Mouse (Mus musculus) hindlimb bud, embryonic 11.5 days (tissue): Measurements from ENCODE around the gene Rpl13a.
"Not testable (repeated sequence)": the region's sequence is repeated elsewhere in the genome, so short reads cannot be mapped to it uniquely, and the experiment has no call there.

Source experiments
- DNase-seq: peaks from one replicate; pipeline ENCODE4 v3.0.0-alpha.2; 2012; ENCODE audit warnings: low read depth, low spot score; ENCODE audit errors: extremely low spot score

Gene Rpl13a

GRCm38 (mm10) chr7:45135993-45136567, 7.5 kb upstream of the Rpl13a start, which contains the start of the genes Gm45713 and Flt3l:
Gene Gm45713 (minus strand): TSS chr7:45136231.
Gene Flt3l (minus strand): TSS chr7:45136432.
- DNase-seq: no peak

DNA sequence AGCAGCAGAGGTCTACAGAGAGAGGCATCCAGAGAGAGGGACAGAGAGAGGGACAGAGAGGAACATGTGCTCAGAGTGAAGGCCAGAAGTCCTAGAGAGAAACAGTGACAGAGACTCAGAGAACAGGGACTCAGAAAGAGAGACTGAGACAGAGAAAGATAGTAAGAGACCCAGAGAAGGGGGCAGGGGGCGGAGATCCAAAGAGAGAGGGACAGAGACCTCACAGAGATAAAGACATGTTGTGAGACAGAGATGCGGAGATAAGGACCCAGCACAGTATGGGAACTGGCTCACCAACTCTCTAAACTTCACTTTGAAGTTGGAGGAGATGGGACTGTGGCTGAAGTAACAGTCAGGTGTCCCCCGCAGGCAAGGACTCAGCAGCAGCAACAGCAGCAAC, 6.8 kb upstream of the Rpl13a start:
- DNase-seq: no peak

GRCm38 (mm10) chr7:45134544-45135026, 6.0 kb upstream of the Rpl13a start:
- no peak for DNase-seq

DNA sequence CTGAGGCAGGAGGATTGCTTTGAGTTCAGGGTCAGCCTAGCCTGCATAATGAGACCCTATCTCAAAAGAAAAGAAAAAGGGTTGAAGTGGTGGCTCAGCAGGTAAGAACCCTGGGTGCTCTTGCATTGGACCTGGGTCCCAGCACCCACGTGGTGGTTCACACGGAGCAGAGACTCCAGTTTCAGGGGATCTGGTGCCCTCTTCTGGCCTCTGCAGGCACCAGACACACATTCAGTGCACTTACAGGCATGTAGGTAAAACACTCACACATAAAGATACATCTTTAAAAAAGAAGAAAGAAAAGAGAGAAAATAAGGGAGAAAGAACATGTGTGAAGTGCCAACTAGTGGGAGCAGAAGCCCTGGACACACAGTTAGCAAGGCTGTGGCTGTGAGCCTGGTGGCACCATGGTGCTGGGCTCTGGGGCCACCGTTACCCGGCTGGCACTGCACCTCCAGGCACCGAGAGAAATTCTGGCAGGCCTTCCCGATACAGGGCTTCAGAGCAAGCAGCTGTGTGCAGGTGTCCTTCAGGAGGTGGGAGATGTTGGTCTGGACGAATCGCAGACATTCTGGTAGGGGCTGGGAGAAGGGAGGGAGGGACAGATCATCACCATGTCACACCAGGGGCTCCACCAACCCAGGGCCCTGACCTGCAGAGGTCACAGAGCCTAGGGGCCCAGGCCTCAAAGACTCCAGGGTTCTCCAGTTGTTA, 5.0 kb upstream of the Rpl13a start:
- no peak for DNase-seq

- DNase-seq: no peak
Observed at GRCm38 (mm10) chr7:45131850-45132249, 3.3 kb upstream of the Rpl13a start.

- DNase-seq: no peak
Observed at GRCm38 (mm10) chr7:45129776-45130512, 1.4 kb upstream of the Rpl13a start.

DNA sequence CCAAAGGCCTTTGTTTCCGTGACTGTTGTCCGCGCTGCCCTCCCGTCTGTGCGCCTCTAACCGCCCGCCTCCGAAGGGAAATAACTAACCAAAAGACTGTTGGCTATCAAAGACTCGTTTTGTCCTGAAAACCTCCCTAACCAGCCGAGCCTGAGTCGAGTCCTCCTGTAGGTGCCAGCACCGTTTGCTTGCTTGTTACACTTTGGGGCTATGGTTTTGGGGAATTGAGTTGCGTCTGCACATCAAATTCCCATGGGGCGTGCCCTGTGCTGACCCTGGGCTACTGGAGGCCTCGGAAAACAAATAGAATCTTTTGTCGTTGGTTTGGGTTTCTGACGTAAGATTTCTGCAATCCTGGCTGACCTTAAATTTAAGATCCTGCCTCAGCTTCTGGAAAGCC, 757 bp upstream of the Rpl13a start:
- DNase-seq: no peak

DNA sequence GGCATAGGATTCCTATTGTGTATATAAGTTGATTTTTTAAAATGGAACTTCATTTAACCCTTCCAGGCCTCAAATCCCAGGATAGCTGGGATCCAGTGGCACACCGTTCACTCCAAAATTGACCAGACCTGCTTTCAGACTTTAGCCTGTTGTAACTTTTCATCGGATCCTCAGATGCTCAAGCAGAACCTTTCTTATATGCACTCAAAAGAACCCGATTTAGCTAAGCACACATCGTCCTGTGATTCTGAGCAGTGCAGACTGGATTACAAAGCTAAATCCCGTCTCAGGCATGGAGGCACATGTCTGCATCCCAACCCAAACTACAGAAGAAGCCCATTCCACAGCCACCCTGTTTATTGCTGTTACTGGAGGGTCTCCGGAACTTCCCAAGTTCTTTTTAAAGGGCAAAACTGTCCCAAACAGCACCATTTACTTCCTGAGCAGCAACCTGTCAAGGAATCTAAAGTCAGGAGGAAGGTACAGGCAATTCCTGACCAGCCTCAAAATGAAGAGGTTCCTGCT, 799 bp downstream of the Rpl13a start:
- no peak for DNase-seq

DNA sequence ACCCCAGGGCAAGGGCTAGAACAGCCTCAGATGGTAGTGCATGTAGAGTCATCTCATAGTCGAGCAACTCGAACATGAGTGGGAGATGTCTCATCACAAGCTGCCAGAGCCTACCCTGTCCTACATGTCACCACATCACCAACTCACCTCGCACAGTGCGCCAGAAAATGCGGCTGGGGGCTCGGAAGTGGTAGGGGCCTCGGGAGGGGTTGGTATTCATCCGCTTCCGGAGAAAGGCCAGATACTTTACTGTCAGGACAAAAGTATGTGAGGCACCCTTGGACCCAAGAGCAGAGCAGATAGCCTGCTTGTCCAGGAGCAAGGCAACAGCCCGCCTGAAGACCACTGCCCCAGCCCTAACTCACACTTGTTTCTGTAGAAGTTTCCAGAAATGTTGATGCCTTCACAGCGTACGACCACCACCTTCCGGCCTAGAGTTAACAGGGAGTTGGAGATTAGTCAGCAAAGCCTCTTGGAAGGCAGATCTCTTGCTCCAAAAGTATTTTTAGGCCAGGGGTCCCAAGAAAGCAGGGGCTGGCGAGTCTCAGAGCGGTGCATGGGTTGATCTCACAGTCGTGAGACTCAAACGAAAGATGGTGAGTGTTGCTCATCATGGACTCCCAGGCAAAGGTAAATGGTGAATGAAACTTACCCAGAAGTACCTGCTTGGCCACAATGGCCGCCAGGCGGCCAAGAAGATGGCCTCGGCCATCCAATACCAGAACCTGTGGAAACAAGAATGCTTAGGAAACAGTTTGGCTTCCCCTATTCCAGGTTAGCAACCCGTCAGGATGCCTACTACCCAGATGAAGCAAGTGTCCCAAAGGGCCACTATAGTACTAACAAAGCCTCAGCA, 1.5 kb downstream of the Rpl13a start:
- DNase-seq: no peak

DNA sequence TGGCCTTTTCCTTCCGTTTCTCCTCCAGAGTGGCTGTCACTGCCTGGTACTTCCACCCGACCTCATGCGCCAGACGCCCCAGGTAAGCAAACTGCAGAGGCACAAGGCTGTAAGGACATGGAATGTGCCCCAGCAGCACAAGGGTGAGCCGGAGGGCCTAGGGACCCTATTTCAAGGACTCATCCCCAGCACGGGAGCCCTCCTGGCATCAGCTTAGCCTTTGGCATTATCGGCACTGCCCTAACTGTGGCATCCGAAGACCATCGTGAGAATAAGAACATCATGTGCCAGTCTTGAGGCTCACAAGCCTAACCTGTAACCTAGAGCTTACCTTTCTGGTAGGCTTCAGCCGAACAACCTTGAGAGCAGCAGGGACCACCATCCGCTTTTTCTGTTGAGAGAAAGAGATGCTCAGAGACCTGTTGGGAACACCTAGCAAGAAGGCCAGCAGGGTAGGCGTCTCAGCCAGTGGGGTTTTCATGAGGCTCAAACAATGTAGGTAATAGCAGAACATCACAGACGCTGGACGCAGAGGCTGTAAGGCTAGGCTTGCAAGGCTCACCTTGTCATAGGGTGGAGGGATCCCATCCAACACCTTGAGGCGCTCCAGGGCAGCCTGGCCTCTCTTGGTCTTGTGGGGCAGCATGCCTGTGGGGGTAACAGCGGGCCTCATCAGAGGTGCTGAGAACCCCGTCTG, 2.3 kb downstream of the Rpl13a start:
- DNase-seq: no peak

DNA sequence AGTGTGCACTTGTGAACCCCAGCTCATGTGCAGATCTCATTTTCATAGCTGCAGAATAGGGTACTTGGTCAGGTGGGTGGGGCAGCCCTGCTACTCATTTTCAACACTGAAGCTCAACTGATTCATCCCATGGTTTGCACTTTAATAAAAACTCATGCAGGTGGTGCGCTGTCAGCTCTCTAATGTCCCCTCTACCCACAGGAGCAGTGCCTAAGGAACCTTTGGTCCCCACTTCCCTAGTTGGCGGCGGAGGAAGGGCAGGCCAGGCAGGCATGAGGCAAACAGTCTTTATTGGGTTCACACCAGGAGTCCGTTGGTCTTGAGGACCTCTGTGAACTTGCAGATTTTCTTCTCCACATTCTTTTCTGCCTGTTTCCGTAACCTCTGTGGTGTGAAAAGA, 2.9 kb downstream of the Rpl13a start:
- DNase-seq: not testable (repeated sequence)

- DNase-seq: peak; percentile 62
Observed at GRCm38 (mm10) chr7:45125144-45125600, 3.4 kb downstream of the Rpl13a start.

DNA sequence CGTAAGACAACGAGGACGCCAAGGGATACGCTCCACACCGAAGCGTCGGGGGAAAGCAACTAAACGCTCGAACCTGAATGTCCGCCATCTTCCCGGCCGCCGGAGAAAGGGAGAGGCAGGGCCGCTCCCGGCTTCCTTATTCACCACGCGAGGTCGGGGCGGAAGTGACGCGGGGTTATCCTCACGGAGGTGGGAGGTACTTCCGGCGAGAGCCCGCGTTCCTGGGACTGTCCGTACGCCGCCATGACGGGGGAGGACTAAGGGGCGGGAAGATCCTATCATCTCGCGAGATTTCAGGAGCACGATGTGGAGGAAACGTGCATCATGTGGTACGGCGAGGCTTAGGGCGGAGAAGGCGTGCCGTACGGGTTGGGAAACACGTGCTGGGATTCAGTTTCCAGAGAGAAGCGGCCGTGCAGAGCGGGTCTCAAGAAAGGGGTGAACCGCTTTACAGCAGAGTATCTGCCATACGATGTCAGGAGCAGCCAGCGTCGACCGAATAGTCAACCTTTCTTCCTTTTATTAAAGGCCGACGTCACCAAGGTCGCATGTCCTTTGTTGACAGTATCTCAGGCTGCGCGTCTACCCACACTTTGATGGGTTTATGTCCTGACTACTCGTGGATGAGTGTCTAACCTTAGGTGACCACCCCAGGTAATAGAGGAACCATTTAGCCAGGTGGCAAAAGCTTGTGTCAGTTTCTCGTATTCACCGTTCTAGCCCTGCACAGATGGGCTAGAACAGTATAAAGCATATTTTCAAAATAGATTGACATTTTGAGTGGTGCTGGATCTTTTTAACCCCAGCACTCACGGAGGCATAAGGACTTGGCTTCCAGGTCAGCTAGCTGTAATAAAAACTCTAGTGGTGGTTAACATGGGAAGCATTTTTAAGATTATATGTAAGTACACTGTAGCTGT, 4.1 kb downstream of the Rpl13a start, which contains the start of gene Rps11:
Gene Rps11 (minus strand): TSS at position 216 of the 920 bp plus-strand sequence.
- DNase-seq: peak; percentile 99

DNA sequence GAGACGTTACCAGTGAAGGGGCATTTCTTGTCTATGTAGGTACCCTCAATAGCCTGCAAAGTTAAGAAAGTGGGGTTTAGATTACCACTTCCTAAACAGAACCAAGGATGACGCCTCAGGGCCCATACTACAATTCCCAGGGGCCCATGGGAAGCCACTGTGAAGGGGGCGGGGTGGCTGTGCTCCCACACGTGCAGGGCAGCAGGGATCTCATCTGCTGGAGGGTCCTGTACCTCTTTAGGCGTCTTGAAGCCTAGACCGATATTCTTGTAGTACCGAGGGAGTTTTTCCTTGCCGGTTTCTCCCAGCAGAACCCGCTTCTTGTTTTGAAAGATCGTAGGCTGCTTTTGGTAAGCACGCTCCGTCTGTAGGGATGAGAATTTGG, 5.4 kb downstream of the Rpl13a start:
- DNase-seq: no peak

GRCm38 (mm10) chr7:45122561-45123185, 5.9 kb downstream of the Rpl13a start:
- no peak for DNase-seq

- no peak for DNase-seq
Observed at GRCm38 (mm10) chr7:45121966-45122365, 6.6 kb downstream of the Rpl13a start.

DNA sequence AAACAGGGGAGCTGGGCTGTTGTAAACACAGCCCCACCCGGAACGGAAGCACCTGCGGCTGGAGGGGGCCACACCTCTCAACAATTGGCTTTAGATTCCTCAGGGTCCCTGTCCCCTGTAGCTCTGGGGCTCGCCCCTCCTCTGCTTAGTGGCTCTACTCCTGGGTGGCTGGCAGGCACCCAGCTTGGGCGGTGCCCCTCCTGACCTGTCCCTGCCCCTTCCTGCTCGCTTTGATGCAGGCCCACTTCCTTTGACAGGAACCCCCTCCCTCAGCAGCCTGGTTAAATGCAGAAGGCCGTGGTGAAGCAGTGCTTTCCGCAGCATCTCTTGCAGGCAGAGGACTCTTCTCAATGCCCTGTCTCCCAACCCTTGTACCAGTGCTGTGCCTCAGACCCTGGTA, 7.2 kb downstream of the Rpl13a start:
- DNase-seq: no peak
